Mouse (Mus musculus) liver, postnatal 0 days (tissue): Measurements from ENCODE around the gene Nlrc4. TPM values are rescaled to one million over a fixed set of nuclear protein-coding genes. Genes with fewer than 3 reads are reported as not detected.

Experiments
- ATAC-seq: fragments of 200-750 bp; cut with Nextera tagmentation; 2 replicates; pipeline ENCODE4 v1.8.0; 2017; ENCODE audit warnings: mild to moderate bottlenecking, moderate library complexity
- DNase-seq: peaks from one replicate; pipeline ENCODE4 v3.0.0-alpha.2; 2016
- H3K27ac ChIP-seq: fragments of 300-500 bp; sonication (generic); 2 replicates; pipeline ENCODE4 v1.5.1; 2014; ENCODE audit warnings: antibody characterized with exemption, moderate library complexity, mild to moderate bottlenecking, low read depth
- H3K27me3 ChIP-seq: fragments of 300-500 bp; sonication (generic); 2 replicates; pipeline ENCODE4 v1.6.1; 2014; ENCODE audit warnings: low read length, control low read depth, mixed read lengths; ENCODE audit not compliant: insufficient read depth
- H3K36me3 ChIP-seq: fragments of 300-500 bp; sonication (generic); replicated peaks from 2 replicates; pipeline ENCODE4 v1.6.1; 2014; ENCODE audit warnings: mild to moderate bottlenecking, control low read depth, low read length, moderate library complexity, mixed read lengths; ENCODE audit not compliant: insufficient read depth
- H3K4me1 ChIP-seq: fragments of 300-500 bp; sonication (generic); 2 replicates; pipeline ENCODE4 v1.6.1; 2014; ENCODE audit warnings: antibody characterized with exemption, mild to moderate bottlenecking, control low read depth; ENCODE audit not compliant: insufficient read depth
- H3K4me2 ChIP-seq: fragments of 300-500 bp; sonication (generic); 2 replicates; pipeline ENCODE4 v1.6.1; 2014; ENCODE audit warnings: low read depth, mild to moderate bottlenecking, low read length, moderate library complexity, mixed read lengths
- H3K4me3 ChIP-seq: fragments of 300-500 bp; sonication (generic); 2 replicates; pipeline ENCODE4 v1.5.1; 2014; ENCODE audit warnings: low read depth, low read length
- H3K9ac ChIP-seq: fragments of 300-500 bp; sonication (generic); replicated peaks from 2 replicates; pipeline ENCODE4 v1.6.1; 2014; ENCODE audit warnings: mild to moderate bottlenecking, moderate library complexity
- H3K9me3 ChIP-seq: fragments of 300-500 bp; sonication (generic); 2 replicates; pipeline ENCODE4 v1.6.1; 2016; ENCODE audit warnings: mild to moderate bottlenecking, control low read depth, low read length, mixed read lengths
- CTCF ChIP-seq: sonication (generic); IDR thresholded peaks from 2 replicates; pipeline ENCODE4 v1.5.1; 2016; ENCODE audit warnings: antibody characterized with exemption, low read depth
- EP300 ChIP-seq: IDR thresholded peaks from 2 replicates; pipeline ENCODE4 v1.6.1; 2016; ENCODE audit warnings: antibody characterized with exemption, low read depth, mild to moderate bottlenecking
- WGBS: fragments of 180-500 bp; shearing (Covaris S2); extraction: QIAGEN DNeasy Blood & Tissue Kit; methylation state at CpG from one replicate; pipeline ENCODE4 v1.1.7; 2014; ENCODE audit not compliant: insufficient replicate concordance; 5-methylcytosine and 5-hydroxymethylcytosine counted together
- polyA plus RNA-seq: library from polyadenylated mRNA; unstranded; fragments of >200 nt; fragmentation: Nextera tagmentation; extraction: Ambion mirVana; gene quantifications from 2 replicates; pipeline ENCODE4 v1.2.1, GENCODE M21; 2015

The Nlrc4 gene
- polyA plus RNA-seq, 1 experiment from 2014 or later = 0.53 TPM

DNA sequence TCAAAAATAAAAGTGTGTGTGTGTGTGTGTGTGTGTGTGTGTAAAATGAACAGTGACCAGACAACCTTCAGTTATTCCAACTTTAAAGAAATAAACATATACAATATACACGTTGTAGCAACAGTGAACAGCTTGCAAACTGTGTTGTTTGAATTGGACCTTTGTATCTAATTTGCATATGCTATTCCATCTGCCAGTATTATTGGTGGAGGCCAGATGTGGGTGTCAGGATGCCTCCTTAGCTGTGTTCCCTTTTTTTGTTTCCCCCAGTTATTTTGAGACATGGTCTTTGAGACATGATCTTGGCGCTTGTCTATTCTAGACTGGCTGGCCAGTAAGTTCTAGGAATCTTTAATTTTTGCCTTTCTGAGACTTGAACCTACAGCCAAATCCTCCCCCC is 61.8 kb downstream of the Nlrc4 start:
- H3K27ac ChIP-seq = no peak overlapping the region
- H3K9ac ChIP-seq = no peak overlapping the region
- TF ChIP-seq CTCF (no peak), EP300 (no peak)
- no peak for DNase-seq
- 0 out of 2 replicates have a peak, but pooled peaks cover 2% of the 10 kb centered on the region for H3K36me3 ChIP-seq
- no peak overlapping the region for H3K4me3 ChIP-seq
- H3K4me2 ChIP-seq = no peak overlapping the region
- no peak for ATAC-seq
- WGBS = 64% methylated on average over 2 of the region's 2 CpGs
- no peaks in the 10 kb centered on the region for H3K9me3 ChIP-seq
- peaks cover 15% of the 10 kb centered on the region for H3K4me1 ChIP-seq
- no peaks in the 10 kb centered on the region for H3K27me3 ChIP-seq

DNA sequence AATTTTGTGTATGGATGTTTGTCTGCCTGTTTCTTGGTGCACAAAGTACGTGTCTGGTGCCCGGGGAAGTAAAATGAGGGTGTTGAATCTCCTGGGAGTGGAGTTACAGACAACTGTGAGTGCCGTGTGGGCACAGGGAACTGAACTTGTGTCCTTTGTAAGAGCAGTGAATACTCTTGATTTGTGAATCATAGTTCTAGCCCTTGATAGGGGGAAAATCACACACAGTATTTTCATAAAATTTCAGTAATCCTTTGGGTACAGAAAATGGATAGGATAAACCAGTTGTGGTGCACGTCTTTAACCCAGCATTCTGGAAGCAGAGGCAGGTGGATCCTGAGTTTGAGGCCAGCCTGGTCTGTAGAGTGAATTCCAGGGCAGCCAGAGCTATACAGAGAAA is 62.2 kb downstream of the Nlrc4 start:
- H3K9ac ChIP-seq = no peak overlapping the region; the same call in 1 of the 2 replicates
- no peak overlapping the region for H3K27ac ChIP-seq
- no peak for DNase-seq
- H3K27me3 ChIP-seq = no peaks in the 10 kb centered on the region
- WGBS = 60% methylated on average over 4 of the region's 4 CpGs
- TF ChIP-seq EP300 (no peak), CTCF (no peak)
- no peak for ATAC-seq
- H3K4me2 ChIP-seq = peak overlapping the region; percentile 78
- peaks cover 15% of the 10 kb centered on the region for H3K4me1 ChIP-seq
- no peaks in the 10 kb centered on the region for H3K9me3 ChIP-seq
- H3K36me3 ChIP-seq = no peaks in the 10 kb centered on the region
- peak overlapping the region; percentile 96 for H3K4me3 ChIP-seq

DNA sequence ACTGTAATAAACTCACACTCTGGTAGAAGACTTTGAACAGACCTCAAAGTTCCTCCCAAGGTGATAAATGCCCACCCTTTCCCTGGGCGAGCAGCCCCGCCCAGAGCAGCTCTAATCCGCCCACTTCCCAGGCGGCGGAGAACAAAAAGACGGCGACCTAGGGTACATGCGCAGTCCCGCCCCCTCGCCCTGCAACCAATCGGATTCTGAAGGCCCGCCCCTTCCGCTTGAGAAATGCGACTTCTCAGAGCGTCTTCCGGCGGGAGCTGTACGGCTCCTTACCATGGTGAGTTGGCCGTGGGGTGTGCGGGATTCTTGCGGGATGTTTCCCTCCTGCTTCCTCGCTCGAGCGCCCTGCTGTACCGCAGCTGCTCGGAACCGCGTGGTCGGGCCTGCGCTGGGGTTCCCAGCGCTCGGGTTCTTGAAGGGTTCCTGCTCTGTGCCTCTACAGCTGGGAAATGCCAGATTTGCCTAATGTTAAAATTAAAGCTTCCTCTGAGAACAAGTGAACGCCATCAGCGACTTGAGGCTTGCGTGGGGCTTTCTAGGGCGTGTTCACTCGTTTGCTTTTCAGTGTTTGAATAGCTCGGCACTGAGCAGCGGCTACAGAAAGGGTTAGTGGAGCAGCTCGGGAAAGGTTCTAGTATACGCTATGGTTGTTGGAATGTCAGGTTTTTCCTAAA is 63.4 kb downstream of the Nlrc4 start, which contains the start of gene Slc30a6:
TSS of gene Slc30a6 (plus strand) at position 226 of the 683 bp plus-strand sequence.
- Histone ChIP-seq H3K36me3 (no peaks in the 10 kb centered on the region), H3K27ac (peak within 1 kb of the TSS; percentile 97), H3K9me3 (no peaks in the 10 kb centered on the region), H3K9ac (peak within 1 kb of the TSS; percentile 92), H3K27me3 (no peaks in the 10 kb centered on the region), H3K4me1 (peaks cover 15% of the 10 kb centered on the region), H3K4me2 (peak within 1 kb of the TSS; percentile 78), H3K4me3 (peak within 1 kb of the TSS; percentile 96)
- ATAC-seq = peak; percentile 99
- under 1% methylated on average over 41 of the region's 41 CpGs for WGBS
- TF ChIP-seq CTCF (no peak), EP300 (0 out of 2 replicates have a peak, but pooled peaks have one; percentile 51)
- peak; percentile 98 for DNase-seq

DNA sequence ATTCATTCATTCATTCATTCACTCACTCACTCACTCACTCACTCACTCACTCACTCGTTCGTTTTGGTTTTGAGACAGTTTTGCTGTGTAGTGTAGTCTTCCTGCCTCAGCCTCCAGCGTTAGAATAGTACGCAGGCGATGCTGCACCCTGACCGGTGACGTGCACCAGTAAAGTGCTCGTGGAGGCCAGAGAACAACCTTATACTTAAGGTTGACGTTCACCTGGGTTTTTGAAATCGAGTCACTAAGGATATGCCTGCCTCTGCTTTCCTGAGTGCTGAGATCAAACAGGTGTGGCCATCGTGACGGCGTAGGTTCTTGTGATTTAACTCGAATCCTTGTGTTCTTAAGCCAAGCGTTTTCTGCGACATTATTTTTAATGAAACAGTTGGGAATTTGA is 64.1 kb downstream of the Nlrc4 start:
- Histone ChIP-seq H3K4me3 (peak overlapping the region; percentile 96), H3K4me2 (peak overlapping the region; percentile 78), H3K4me1 (peaks cover 15% of the 10 kb centered on the region), H3K27me3 (no peaks in the 10 kb centered on the region), H3K36me3 (no peaks in the 10 kb centered on the region), H3K27ac (peak overlapping the region; percentile 44), H3K9ac (peak overlapping the region; percentile 92), H3K9me3 (no peaks in the 10 kb centered on the region)
- ATAC-seq (peak; percentile 18), DNase-seq (peak; percentile 19)
- TF ChIP-seq CTCF (no peak), EP300 (no peak)
- 16% methylated on average over 16 of the region's 16 CpGs for WGBS

DNA sequence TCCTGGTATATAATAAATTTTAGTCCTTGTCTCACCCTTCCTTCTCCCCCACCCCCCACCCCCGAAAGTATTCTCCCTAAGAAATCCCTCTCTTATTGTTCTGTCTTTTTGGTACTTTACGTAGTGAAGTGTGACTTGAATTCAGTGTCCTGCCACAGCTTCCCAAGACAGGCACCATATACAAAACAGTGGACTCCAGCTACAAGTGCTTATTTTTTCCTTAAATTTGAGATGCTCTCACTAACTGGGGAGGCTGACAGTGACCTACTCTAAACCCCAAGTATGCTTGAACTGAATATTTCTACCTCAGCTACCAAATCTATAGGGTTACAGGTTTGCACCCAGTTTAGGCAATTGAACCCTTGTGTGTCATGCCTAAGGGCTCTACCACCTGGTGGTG is 64.6 kb downstream of the Nlrc4 start:
- DNase-seq (no peak), ATAC-seq (no peak)
- H3K27me3 ChIP-seq = no peaks in the 10 kb centered on the region
- WGBS = 77% methylated on average over 2 of the region's 2 CpGs
- H3K27ac ChIP-seq = no peak overlapping the region
- no peaks in the 10 kb centered on the region for H3K36me3 ChIP-seq
- no peaks in the 10 kb centered on the region for H3K9me3 ChIP-seq
- peak overlapping the region; percentile 78 for H3K4me2 ChIP-seq
- no peak for TF ChIP-seq CTCF
- H3K4me1 ChIP-seq = peaks cover 15% of the 10 kb centered on the region
- no peak overlapping the region for H3K9ac ChIP-seq
- peak overlapping the region; percentile 96; the same call in 1 of the 2 replicates for H3K4me3 ChIP-seq

DNA sequence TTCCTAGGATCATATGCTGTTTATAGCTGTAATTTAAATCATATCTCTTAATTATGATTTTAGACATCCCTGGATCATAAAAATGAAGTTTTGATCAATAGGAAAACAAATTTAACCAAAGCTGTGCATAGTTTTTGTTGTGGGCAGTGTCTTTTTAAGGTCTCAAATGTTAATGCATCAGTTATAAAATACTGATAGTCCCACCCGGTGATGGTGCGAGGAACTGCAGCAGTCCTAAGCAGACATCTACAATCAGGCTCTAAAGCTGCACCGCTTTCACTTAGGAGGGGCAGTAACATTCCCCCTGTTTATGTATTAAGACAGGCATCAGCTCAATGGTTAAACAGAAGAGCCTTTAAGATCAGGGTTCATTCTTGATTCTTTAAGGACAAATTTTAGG is 69.1 kb downstream of the Nlrc4 start:
- Histone ChIP-seq H3K9ac (no peak overlapping the region), H3K27ac (no peak overlapping the region), H3K4me2 (no peak overlapping the region), H3K9me3 (no peaks in the 10 kb centered on the region), H3K36me3 (peaks cover 17% of the 10 kb centered on the region), H3K4me3 (no peak overlapping the region), H3K27me3 (no peaks in the 10 kb centered on the region), H3K4me1 (peaks cover 3% of the 10 kb centered on the region; the same call in 1 of the 2 replicates)
- no peak for ATAC-seq
- DNase-seq = no peak
- TF ChIP-seq CTCF (no peak), EP300 (no peak)
- WGBS = 77% methylated on average over 3 of the region's 3 CpGs

DNA sequence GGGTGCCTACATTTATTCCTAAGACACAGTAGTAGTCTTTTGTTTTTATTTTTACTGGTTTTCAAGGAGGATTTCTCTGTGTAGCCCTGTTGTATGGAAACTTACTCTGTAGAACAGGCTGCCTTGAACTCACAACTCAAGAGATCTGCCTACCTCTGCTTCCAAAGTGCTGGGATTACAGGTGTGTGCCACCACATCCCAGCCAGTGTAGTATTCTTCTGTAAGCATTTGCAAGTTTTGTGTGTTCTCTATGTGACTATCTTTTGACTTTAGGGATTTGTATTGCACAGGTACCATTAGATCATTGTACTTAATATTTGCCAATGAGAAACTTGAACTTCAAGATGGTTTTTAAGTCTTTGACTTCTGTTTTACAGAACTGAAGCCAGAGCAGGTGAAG is 72.3 kb downstream of the Nlrc4 start:
- no peak for DNase-seq
- no peak overlapping the region for H3K9ac ChIP-seq
- H3K4me1 ChIP-seq = no peaks in the 10 kb centered on the region
- no peak overlapping the region for H3K4me3 ChIP-seq
- ATAC-seq = no peak
- H3K36me3 ChIP-seq = peaks cover 36% of the 10 kb centered on the region
- TF ChIP-seq CTCF (no peak), EP300 (no peak)
- no peak overlapping the region for H3K4me2 ChIP-seq
- H3K27me3 ChIP-seq = no peaks in the 10 kb centered on the region
- no peaks in the 10 kb centered on the region for H3K9me3 ChIP-seq
- H3K27ac ChIP-seq = no peak overlapping the region
